Mouse (Mus musculus) kidney, adult 2 months (tissue): ENCODE results near the gene Ngly1.

Source experiments
- CTCF ChIP-seq: fragments of 200-500 bp; conservative IDR thresholded peaks from 2 replicates; pipeline ENCODE4 v1.5.1; 2011; ENCODE audit warnings: low read depth, mild to moderate bottlenecking, control low read depth, low read length, moderate library complexity, mixed read lengths; ENCODE audit not compliant: insufficient read depth, insufficient read length
- POLR2A ChIP-seq: fragments of 200-500 bp; IDR thresholded peaks from one replicate; pipeline ENCODE4 v1.6.1; 2011; ENCODE audit warnings: low read depth, low read length, control low read depth

- TF ChIP-seq CTCF = no peak
- TF ChIP-seq POLR2A = no peak
Measured at GRCm38 (mm10) chr14:16279196-16279595, 30.1 kb downstream of the Ngly1 start.
